8 mouse cellular contexts compared by ENCODE assay signal in genomic region chr17:34586796-34587422, GRCm38 (mm10). TPM values are rescaled to one million over a fixed set of nuclear protein-coding genes. Genes with fewer than 3 reads are reported as not detected.
DNase-seq lines count a peak whose midpoint lies in the region; ATAC-seq and TF ChIP-seq lines count a peak whose summit lies in the region.

No protein-coding gene starts in this region.

- no peak for TF ChIP-seq CTCF in Patski (IDR thresholded peaks at IDR 0.05)

- H3K4me2 ChIP-seq in hindbrain, embryonic 11.5 days (replicated peaks; ENCODE audit: low read depth, low read length), result peak overlapping the region; percentile 89
- H3K4me2 ChIP-seq in lung, embryonic 16.5 days (ENCODE audit: low read depth, low read length), result peak overlapping the region; percentile 99

- DNase-seq in Patski (ENCODE audit: low read depth, low spot score), result no peak
- DNase-seq in cerebellum, adult 9-11 months, result peak; percentile 92
- DNase-seq in hindbrain, embryonic 11.5 days (ENCODE audit: low spot score), result peak; percentile 95
- peak; percentile 86 to 92 for DNase-seq in layer of hippocampus, postnatal 14 days (ENCODE audit: low spot score in 2 of 2)
- DNase-seq in ovary, adult 18-20 months (ENCODE audit: low spot score), result peak; percentile 83
- peak; percentile 88 for DNase-seq in thymus, postnatal 0 days (ENCODE audit: low spot score)

- CTCF ChIA-PET in Patski (lab: Charles Lee), result no interaction called here

- peak overlapping the region; percentile 99 for H3K27ac ChIP-seq in hindbrain, embryonic 11.5 days (ENCODE audit: low read depth, low read length)
- H3K27ac ChIP-seq in lung, embryonic 16.5 days (ENCODE audit: low read length), result peak overlapping the region; percentile 98

- peak; percentile 60 for ATAC-seq in Patski
- ATAC-seq in frontal cortex, adult (ENCODE audit: low TSS enrichment), result peak; percentile 59
- peak; percentile 77 for ATAC-seq in hindbrain, embryonic 11.5 days (ENCODE audit: low FRiP score)
- peak; percentile 82 for ATAC-seq in lung, embryonic 16.5 days (ENCODE audit: low read depth)

- no peaks in the 10 kb centered on the region for H3K36me3 ChIP-seq in hindbrain, embryonic 11.5 days (ENCODE audit: control insufficient read depth, insufficient read depth, low read length)
- no peaks in the 10 kb centered on the region for H3K36me3 ChIP-seq in lung, embryonic 16.5 days (ENCODE audit: control insufficient read depth, insufficient read depth, low read length)

- peaks cover 27% of the 10 kb centered on the region for H3K4me1 ChIP-seq in hindbrain, embryonic 11.5 days (replicated peaks; ENCODE audit: control insufficient read depth, insufficient read depth, low read length)
- H3K4me1 ChIP-seq in lung, embryonic 16.5 days (replicated peaks; ENCODE audit: control insufficient read depth, insufficient read depth, low read length), result peaks cover 46% of the 10 kb centered on the region

- peak overlapping the region; percentile 94 for H3K9ac ChIP-seq in hindbrain, embryonic 11.5 days (ENCODE audit: low read depth, low read length)
- H3K9ac ChIP-seq in lung, embryonic 16.5 days (ENCODE audit: low read length), result peak overlapping the region; percentile 98

- peak overlapping the region; percentile 67 for H3K4me3 ChIP-seq in hindbrain, embryonic 11.5 days (ENCODE audit: low read depth, low read length)
- H3K4me3 ChIP-seq in lung, embryonic 16.5 days (ENCODE audit: low read length), result peak overlapping the region; percentile 85

- in situ Hi-C loops in Patski (cut with MboI; ENCODE audit: low pct_unique_long_range_greater_than_20kb), result no loop called here

- WGBS in hindbrain, embryonic 11.5 days, result under 1% methylated on average over 38 of the region's 38 CpGs
- under 1% methylated on average over 38 of the region's 38 CpGs for WGBS in lung, embryonic 16.5 days

- no peaks in the 10 kb centered on the region for H3K27me3 ChIP-seq in Patski
- H3K27me3 ChIP-seq in hindbrain, embryonic 11.5 days (ENCODE audit: control insufficient read depth, insufficient read depth, low read length), result no peaks in the 10 kb centered on the region
- H3K27me3 ChIP-seq in lung, embryonic 16.5 days (ENCODE audit: control insufficient read depth, insufficient read depth, low read depth, low read length), result no peaks in the 10 kb centered on the region

- POLR2A ChIA-PET in Patski (lab: Charles Lee), result interaction anchor here (0.7 kb wide), 1 partner anchor 55 kb away, joined by 4 read pairs; no protein-coding TSS in a partner anchor

- H3K9me3 ChIP-seq in hindbrain, embryonic 11.5 days (ENCODE audit: control insufficient read depth, low read length), result no peaks in the 10 kb centered on the region
- H3K9me3 ChIP-seq in lung, embryonic 16.5 days (ENCODE audit: control insufficient read depth, low read length), result no peaks in the 10 kb centered on the region

RNA-seq across cellular contexts. Expression of gene Gpsm3, which starts 2.7 kb away (rescaled TPM):
- polyA plus RNA-seq in Patski (2021), result 0.35 TPM
- polyA plus RNA-seq in hindbrain, embryonic 11.5 days (2014; fragmentation: Nextera tagmentation; extraction: Ambion mirVana), result 3.2 and 5.9 TPM in 2 replicates
- 1 to 10 TPM; 3.1 to 3.5 TPM for total RNA-seq in layer of hippocampus, postnatal 14 days (2021)
- 15.4 and 18.3 TPM in 2 replicates for polyA plus RNA-seq in lung, embryonic 16.5 days (2015; fragmentation: Nextera tagmentation; extraction: Ambion mirVana)
- polyA plus RNA-seq in thymus, postnatal 0 days (2015; fragmentation: Nextera tagmentation; extraction: Ambion mirVana), result 228 and 241 TPM in 2 replicates

RNA-seq across cellular contexts. Expression of gene Pbx2, which starts 4.2 kb away (rescaled TPM):
- polyA plus RNA-seq in Patski (2021), result 59.7 TPM
- 16.6 and 17.3 TPM in 2 replicates for polyA plus RNA-seq in hindbrain, embryonic 11.5 days (2014; fragmentation: Nextera tagmentation; extraction: Ambion mirVana)
- total RNA-seq in layer of hippocampus, postnatal 14 days (2021), result 10 to 100 TPM; 43.5 to 52.7 TPM
- 8.5 and 11.4 TPM in 2 replicates for polyA plus RNA-seq in lung, embryonic 16.5 days (2015; fragmentation: Nextera tagmentation; extraction: Ambion mirVana)
- polyA plus RNA-seq in thymus, postnatal 0 days (2015; fragmentation: Nextera tagmentation; extraction: Ambion mirVana), result 10.4 and 13.3 TPM in 2 replicates

RNA-seq across cellular contexts. Expression of gene Ager, which starts 10.8 kb away (rescaled TPM):
- polyA plus RNA-seq in Patski (2021), result 1.2 TPM
- polyA plus RNA-seq in hindbrain, embryonic 11.5 days (2014; fragmentation: Nextera tagmentation; extraction: Ambion mirVana), result 1.7 and 2.2 TPM in 2 replicates
- total RNA-seq in layer of hippocampus, postnatal 14 days (2021), result 1 to 10 TPM; 1.2 to 1.5 TPM
- 379 and 478 TPM in 2 replicates for polyA plus RNA-seq in lung, embryonic 16.5 days (2015; fragmentation: Nextera tagmentation; extraction: Ambion mirVana)
- polyA plus RNA-seq in thymus, postnatal 0 days (2015; fragmentation: Nextera tagmentation; extraction: Ambion mirVana), result 2.5 and 4.0 TPM in 2 replicates

RNA-seq across cellular contexts. Expression of gene Rnf5, which starts 16.6 kb away (rescaled TPM):
- 69.1 TPM for polyA plus RNA-seq in Patski (2021)
- 175 and 182 TPM in 2 replicates for polyA plus RNA-seq in hindbrain, embryonic 11.5 days (2014; fragmentation: Nextera tagmentation; extraction: Ambion mirVana)
- 10 to 100 TPM; 85.7 to 92.9 TPM for total RNA-seq in layer of hippocampus, postnatal 14 days (2021)
- polyA plus RNA-seq in lung, embryonic 16.5 days (2015; fragmentation: Nextera tagmentation; extraction: Ambion mirVana), result 128 and 129 TPM in 2 replicates
- 135 and 144 TPM in 2 replicates for polyA plus RNA-seq in thymus, postnatal 0 days (2015; fragmentation: Nextera tagmentation; extraction: Ambion mirVana)

RNA-seq across cellular contexts. Expression of gene Agpat1, which starts 17.2 kb away (rescaled TPM):
- polyA plus RNA-seq in Patski (2021), result 128 TPM
- polyA plus RNA-seq in hindbrain, embryonic 11.5 days (2014; fragmentation: Nextera tagmentation; extraction: Ambion mirVana), result 73.8 and 81.2 TPM in 2 replicates
- total RNA-seq in layer of hippocampus, postnatal 14 days (2021), result 100 to 1,000 TPM; 156 to 167 TPM
- 52.1 and 56.0 TPM in 2 replicates for polyA plus RNA-seq in lung, embryonic 16.5 days (2015; fragmentation: Nextera tagmentation; extraction: Ambion mirVana)
- 37.5 and 44.9 TPM in 2 replicates for polyA plus RNA-seq in thymus, postnatal 0 days (2015; fragmentation: Nextera tagmentation; extraction: Ambion mirVana)

Comparison
In these comparisons a context has a peak if more than half of its experiments do, and no peak if none do; other contexts are left out.
1. RNA of gene Gpsm3, which starts 2.7 kb away (polyA plus RNA-seq): 228 to 241 TPM in thymus, postnatal 0 days; 15.4 to 18.3 TPM in lung, embryonic 16.5 days, 3.2 to 5.9 TPM in hindbrain, embryonic 11.5 days and 0.35 TPM in Patski (single experiment); every median in the first group is over 10 times any median in the second.
2. RNA of gene Ager, which starts 10.8 kb away (polyA plus RNA-seq): 379 to 478 TPM in lung, embryonic 16.5 days; 2.5 to 4.0 TPM in thymus, postnatal 0 days, 1.7 to 2.2 TPM in hindbrain, embryonic 11.5 days and 1.2 TPM in Patski (single experiment); every median in the first group is over 10 times any median in the second.
3. Peak in every context shown above with its lines, with median percentiles within 50 percentile points of each other: ATAC-seq.